Mouse (Mus musculus) adrenal gland, postnatal 4 days (tissue): Measurements from ENCODE around the gene Umod. TPM values are rescaled to one million over a fixed set of nuclear protein-coding genes. Genes with fewer than 3 reads are reported as not detected.

Experiments
- DNase-seq, 2 experiments: peaks; one replicate each; pipeline ENCODE4 v3.0.0; 2021 to 2022; ENCODE audit warnings: low spot score in 2 of 2, mixed read lengths in 2 of 2
- total RNA-seq, 2 experiments: library from RNA; stranded (reverse); gene quantifications; 2 replicates each; pipeline ENCODE4 v1.2.3; 2021

The Umod gene
- total RNA-seq, 2 experiments from 2014 or later, result 0.51 to 16.2 TPM

GRCm38 (mm10) chr7:119443849-119444248 lies 35.2 kb downstream of the Umod start:
- no peak for DNase-seq

DNA sequence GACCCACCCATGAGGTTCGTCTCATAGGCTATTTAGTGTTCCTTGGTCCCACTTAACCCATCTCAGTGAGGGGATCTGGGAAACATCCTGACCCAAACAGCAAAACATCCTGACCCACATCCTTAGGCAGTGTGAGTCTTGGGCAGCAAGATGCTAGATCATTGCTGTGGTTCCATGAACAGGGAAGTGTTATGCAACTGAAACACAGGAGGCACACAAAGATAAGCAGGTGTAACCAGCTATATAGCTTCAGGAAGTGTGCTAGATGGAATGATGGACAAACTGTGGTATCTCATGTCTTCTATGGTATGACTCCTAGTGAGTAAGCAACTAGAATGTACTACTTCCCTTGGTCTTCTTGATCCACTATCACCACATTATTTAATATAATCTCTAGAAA lies 37.1 kb downstream of the Umod start:
- no peak for DNase-seq

- DNase-seq, result peak in 1 of 2 experiments; percentile 6
These were observed 51.9 kb downstream of the Umod start for GRCm38 (mm10) chr7:119427180-119427616.

DNA sequence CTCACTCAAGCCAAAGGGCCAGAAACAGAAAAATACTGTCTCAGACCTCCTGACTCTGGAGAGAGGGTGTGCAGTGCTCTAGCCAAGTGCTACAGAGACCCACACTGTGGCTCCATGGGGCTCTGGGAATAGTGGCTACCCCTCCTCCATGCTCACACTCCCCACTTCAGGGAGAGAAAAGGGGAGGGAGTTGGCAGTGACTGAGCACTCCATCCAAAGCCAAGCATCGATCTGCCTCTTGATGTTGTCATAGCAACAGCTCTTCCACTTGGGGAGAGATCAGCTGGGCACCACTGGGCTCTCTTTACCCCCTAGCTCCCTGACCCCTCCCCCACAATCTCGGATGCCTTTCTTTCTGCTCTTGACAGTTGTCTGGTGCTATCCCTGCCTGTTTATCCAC lies 58.4 kb downstream of the Umod start:
- DNase-seq, result no peak

- DNase-seq, result no peak
These were observed 60.6 kb downstream of the Umod start for GRCm38 (mm10) chr7:119418523-119418922.

Other genes starting within 250 kb of the Umod start
- gene Gp2, start 20.0 kb downstream of the Umod start, total RNA-seq, result 10 to 100 TPM in 1 of 2 experiments, not detected in 1; 31.7 TPM
- 1 to 10 TPM; 3.8 to 5.0 TPM for gene Acsm5, start 40.2 kb upstream of the Umod start, total RNA-seq
- under 1 TPM in 1 of 2 experiments, not detected in 1; 0.22 TPM for gene Pdilt, start 44.2 kb upstream of the Umod start, total RNA-seq
- gene Acsm2, start 75.1 kb upstream of the Umod start, total RNA-seq, result 10 to 100 TPM in 1 of 2 experiments, under 1 TPM in 1; 0.87 to 15.2 TPM
- 1 to 10 TPM; 3.5 to 9.0 TPM for gene Acsm1, start 127.7 kb upstream of the Umod start, total RNA-seq
- not detected for gene Acsm4, start 210.7 kb upstream of the Umod start, total RNA-seq
- 10 to 100 TPM; 42.3 to 47.5 TPM for gene Thumpd1, start 241.5 kb upstream of the Umod start, total RNA-seq